Mouse (Mus musculus) E14TG2a.4 (cell line): Measurements from ENCODE around the gene Lrrn3.

Source experiments
- CTCF ChIP-seq: conservative IDR thresholded peaks from 2 replicates; pipeline ENCODE4 v1.5.1; 2014; ENCODE audit warnings: low read length
- POU5F1 ChIP-seq: IDR thresholded peaks from 2 replicates; pipeline ENCODE4 v1.6.1; 2014; ENCODE audit warnings: low read length, borderline replicate concordance

- no peak for TF ChIP-seq POU5F1
- TF ChIP-seq CTCF, result no peak
These were observed 3.1 kb downstream of the Lrrn3 start for GRCm38 (mm10) chr12:41483091-41483592.
